Mouse (Mus musculus) spleen, adult 2 months (tissue): Measurements from ENCODE around the gene Pdpk1.

Experiments
- CTCF ChIP-seq: fragments of 200-500 bp; IDR thresholded peaks from 2 replicates; pipeline ENCODE4 v1.5.1; 2011; ENCODE audit warnings: mild to moderate bottlenecking, inconsistent platforms; ENCODE audit not compliant: insufficient read depth, insufficient read length, insufficient replicate concordance; ENCODE audit errors: extremely low read depth
- POLR2A ChIP-seq: fragments of 200-500 bp; IDR thresholded peaks from 2 replicates; pipeline ENCODE4 v1.6.1; 2011; ENCODE audit warnings: low read depth, low read length, inconsistent platforms

GRCm38 (mm10) chr17:24162584-24163175 lies 12.0 kb upstream of the Pdpk1 start:
- TF ChIP-seq CTCF (no peak), POLR2A (no peak)
